Mouse (Mus musculus): ENCODE results near the gene Naip1. TPM values are rescaled to one million over a fixed set of nuclear protein-coding genes. Genes with fewer than 3 reads are reported as not detected.
A peak's percentile ranks its signal among the peaks of the same experiment; 100 is the strongest.

The Naip1 gene
- total RNA-seq, 2 experiments from 2014 or later: not detected

DNA sequence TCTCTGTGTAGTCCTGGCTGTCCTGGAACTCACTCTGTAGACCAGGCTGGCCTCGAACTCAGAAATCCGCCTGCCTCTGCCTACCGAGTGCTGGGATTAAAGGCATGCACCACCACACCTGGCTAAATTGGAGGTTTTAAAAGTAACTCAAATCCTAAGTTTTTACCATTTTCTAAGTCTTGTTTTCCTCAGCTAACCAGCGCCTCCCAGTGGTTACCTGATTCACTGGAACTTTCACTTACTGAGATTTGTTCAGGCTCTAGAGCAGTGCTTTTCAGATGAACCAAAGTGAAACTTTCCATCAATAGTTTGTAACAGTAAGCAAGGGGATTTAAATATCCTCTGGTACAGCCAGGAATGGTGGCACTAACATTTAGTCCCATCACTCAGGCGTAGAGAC lies 61.6 kb downstream of the Naip1 start:
- peak; percentile 15 for DNase-seq

DNA sequence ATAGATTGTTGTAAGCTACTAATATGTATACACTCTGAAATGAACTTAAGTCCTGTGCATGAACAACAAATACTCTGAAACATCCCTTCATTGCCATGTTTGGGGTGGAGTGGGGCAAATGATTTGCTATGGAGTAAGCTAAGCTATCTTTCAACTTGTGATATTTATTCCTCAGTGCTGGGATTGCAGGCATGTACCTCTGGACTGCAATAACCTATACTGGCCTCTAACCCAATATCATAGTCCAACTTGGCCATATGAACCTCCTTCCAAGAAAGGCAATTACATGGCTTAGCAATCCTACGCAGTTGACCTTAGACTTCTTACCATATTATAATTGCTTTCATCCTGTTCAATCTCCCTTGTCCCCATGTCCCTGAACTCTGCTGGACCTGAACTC lies 82.1 kb downstream of the Naip1 start:
- no peak for DNase-seq

Other genes starting within 250 kb of the Naip1 start
- gene Naip5, start 206.5 kb downstream of the Naip1 start, total RNA-seq (2021): under 1 TPM; 0.23 to 0.26 TPM
- gene Naip6, start 135.2 kb downstream of the Naip1 start, total RNA-seq (2021): under 1 TPM; 0.17 to 0.23 TPM
- gene Gtf2h2, start 39.7 kb upstream of the Naip1 start, total RNA-seq (2021): 10 to 100 TPM; 28.5 to 32.7 TPM
- gene Ocln, start 99.8 kb upstream of the Naip1 start, total RNA-seq (2021): 1 to 10 TPM; 1.6 TPM
- 1 to 10 TPM; 1.7 to 2.0 TPM for gene Marveld2, start 164.1 kb upstream of the Naip1 start, total RNA-seq (2021)
- 100 to 1,000 TPM; 102 to 106 TPM for gene Ak6, start 198.1 kb upstream of the Naip1 start, total RNA-seq (2021)
- 10 to 100 TPM; 21.8 to 22.5 TPM for gene Rad17, start 198.2 kb upstream of the Naip1 start, total RNA-seq (2021)
- gene Taf9, start 198.7 kb upstream of the Naip1 start, total RNA-seq (2021): 10 to 100 TPM; 19.8 to 20.3 TPM
- 1 to 10 TPM; 1.2 to 1.6 TPM for gene Ccdc125, start 216.8 kb upstream of the Naip1 start, total RNA-seq (2021)

Measured in heart, postnatal 4 days (tissue).